Mouse (Mus musculus) ES-E14 (cell line): ENCODE measurements around the gene Olfr1427. TPM values are rescaled to one million over a fixed set of nuclear protein-coding genes. Genes with fewer than 3 reads are reported as not detected.
A peak's percentile ranks its signal among the peaks of the same experiment; 100 is the strongest.
"Not testable (repeated sequence)": the region's sequence is repeated elsewhere in the genome, so short reads cannot be mapped to it uniquely, and the experiment has no call there.

Experiments
- DNase-seq: peaks from one replicate; pipeline ENCODE4 v3.0.0-alpha.2; 2013; ENCODE audit warnings: low read depth, low spot score
- H3K27ac ChIP-seq: 2 replicates; pipeline ENCODE4 v1.5.1; 2012; ENCODE audit warnings: low read depth, mild to moderate bottlenecking, low read length, moderate library complexity, mixed read lengths; ENCODE audit not compliant: poor library complexity, insufficient read depth, severe bottlenecking
- H3K36me3 ChIP-seq: 2 replicates; pipeline ENCODE4 v1.6.1; 2012; ENCODE audit warnings: mild to moderate bottlenecking, low read length, moderate library complexity, mixed read lengths; ENCODE audit not compliant: control insufficient read depth, poor library complexity, insufficient read depth, severe bottlenecking
- H3K4me1 ChIP-seq, 2 experiments: fragments of 150-350 bp in 1 of 2; sonication (generic) in 1 of 2; 2 replicates each; pipeline ENCODE4 v1.6.1; 2012; ENCODE audit warnings: low read length in 2 of 2, mild to moderate bottlenecking in 1 of 2, mixed read lengths in 1 of 2; ENCODE audit not compliant: control insufficient read depth in 2 of 2, insufficient read depth in 2 of 2, poor library complexity in 1 of 2
- H3K4me3 ChIP-seq, 2 experiments: fragments of 150-350 bp in 1 of 2; sonication (generic) in 1 of 2; 2 replicates each; pipeline ENCODE4 v1.5.1; 2012; ENCODE audit warnings: low read length in 2 of 2, low read depth in 1 of 2, mild to moderate bottlenecking in 1 of 2, mixed read lengths in 1 of 2; ENCODE audit not compliant: insufficient read depth in 1 of 2, poor library complexity in 1 of 2, severe bottlenecking in 1 of 2
- H3K9ac ChIP-seq: 2 replicates; pipeline ENCODE4 v1.6.1; 2012; ENCODE audit warnings: low read depth, mild to moderate bottlenecking, low read length, mixed read lengths; ENCODE audit not compliant: poor library complexity, insufficient read depth, severe bottlenecking
- H3K9me3 ChIP-seq: fragments of 150-350 bp; sonication (generic); 2 replicates; pipeline ENCODE4 v1.6.1; 2012; ENCODE audit warnings: low read depth, mild to moderate bottlenecking, low read length; ENCODE audit not compliant: control insufficient read depth, insufficient read depth
- in situ Hi-C, 2 experiments: fragments of 600-800 bp; cut with MboI; formaldehyde crosslinking; loops; one replicate each; pipeline ENCODE4 v1.15.1; 2025; ENCODE audit warnings: low sequenced_read_pairs in 2 of 2, inconsistent platforms in 1 of 2; ENCODE audit not compliant: unreplicated experiment in 2 of 2
- total RNA-seq: library from RNA; depleted of rRNA; stranded (reverse); fragments of 300-350 nt; gene quantifications from 2 replicates; pipeline ENCODE4 v1.2.3, GENCODE M21; 2012; rRNA removed

Olfr1427 gene
- total RNA-seq, 1 experiment: 0.18 TPM

DNA sequence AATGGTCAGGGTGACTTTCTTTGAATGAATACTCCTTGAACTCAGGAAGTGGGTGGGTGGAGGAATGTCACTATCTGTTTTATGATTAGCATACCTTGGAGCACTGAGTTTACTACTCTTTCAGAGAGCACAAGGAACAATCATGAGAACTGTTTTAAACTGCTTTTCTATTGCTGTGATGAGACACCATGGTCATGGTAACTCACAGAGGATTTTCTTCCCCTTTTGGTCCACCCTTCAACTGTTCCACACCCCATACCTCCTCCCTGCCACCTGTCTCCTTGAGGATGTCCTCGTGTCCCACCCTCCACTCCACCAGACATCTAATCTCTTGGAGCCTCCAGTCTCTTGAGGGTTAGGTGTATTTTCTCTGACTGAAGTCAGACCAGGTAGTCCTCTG, 35.3 kb downstream of the Olfr1427 start:
- H3K36me3 ChIP-seq, H3K4me1 ChIP-seq, H3K9me3 ChIP-seq, DNase-seq, in situ Hi-C loops, H3K4me3 ChIP-seq, H3K9ac ChIP-seq: not testable (repeated sequence)
- peak overlapping the region; percentile 79; the same call in 1 of the 2 replicates for H3K27ac ChIP-seq

DNA sequence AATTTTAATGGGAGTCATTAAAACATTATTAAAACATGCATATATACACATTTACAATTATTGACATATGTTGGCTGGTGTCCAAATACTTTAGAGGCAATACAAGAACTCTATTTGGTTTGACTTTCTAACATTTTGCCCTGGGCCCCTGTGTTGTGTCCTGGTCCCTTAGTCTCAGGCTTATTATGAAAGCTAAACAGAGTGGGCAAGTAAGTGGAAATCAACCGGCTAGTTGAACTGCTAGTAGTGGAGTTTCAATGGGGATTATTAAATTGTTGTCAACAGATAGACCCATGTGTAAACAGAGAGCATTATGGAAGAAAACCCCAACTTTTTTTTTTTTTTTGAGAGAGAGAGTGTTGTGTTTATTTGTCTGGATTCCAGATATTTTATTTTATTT, 40.6 kb downstream of the Olfr1427 start, which contains the start of gene Olfr1424:
Gene Olfr1424, minus strand, starts transcription at position 101 of the 400 bp plus-strand sequence.
- H3K4me1 ChIP-seq, DNase-seq, H3K9ac ChIP-seq: not testable (repeated sequence)

More for the DNA sequence above, 40.6 kb downstream of the Olfr1427 start, which contains the start of gene Olfr1424:
- H3K4me3 ChIP-seq, in situ Hi-C loops, H3K27ac ChIP-seq, H3K9me3 ChIP-seq, H3K36me3 ChIP-seq: not testable (repeated sequence)

Other genes with a start within 250 kb of the Olfr1427 start
- not detected in 2 replicates for gene Olfr1418, start 242.3 kb downstream of the Olfr1427 start, total RNA-seq
- not detected in 2 replicates for gene Olfr1419, start 228.2 kb downstream of the Olfr1427 start, total RNA-seq
- gene Olfr1420, start 216.8 kb downstream of the Olfr1427 start, total RNA-seq: not detected in 2 replicates
- 9.8 and 10.7 TPM in 2 replicates for gene Patl1, start 190.9 kb downstream of the Olfr1427 start, total RNA-seq
- gene Osbp, start 137.4 kb downstream of the Olfr1427 start, total RNA-seq: 15.8 and 18.5 TPM in 2 replicates
- gene Olfr1423, start 62.0 kb downstream of the Olfr1427 start, total RNA-seq: 0.11 and 0.27 TPM in 2 replicates
- gene Olfr1424, start 40.7 kb downstream of the Olfr1427 start, total RNA-seq: not detected in 2 replicates
- 0.21 TPM in 1 of 2 replicates, not detected in the other for gene Olfr1425, start 25.6 kb downstream of the Olfr1427 start, total RNA-seq
- not detected in 2 replicates for gene Olfr1426, start 11.3 kb downstream of the Olfr1427 start, total RNA-seq
- gene Olfr1428, start 12.6 kb upstream of the Olfr1427 start, total RNA-seq: not detected in 2 replicates
- not detected in 2 replicates for gene Olfr76, start 19.9 kb upstream of the Olfr1427 start, total RNA-seq
- not detected in 2 replicates for gene Olfr1555-ps1, start 66.8 kb upstream of the Olfr1427 start, total RNA-seq
- 0.18 TPM in 1 of 2 replicates, not detected in the other for gene Olfr1431, start 97.3 kb upstream of the Olfr1427 start, total RNA-seq
- gene Olfr1432, start 129.3 kb upstream of the Olfr1427 start, total RNA-seq: not detected in 2 replicates
- gene Olfr262, start 138.3 kb upstream of the Olfr1427 start, total RNA-seq: not detected in 2 replicates
- not detected in 2 replicates for gene Olfr235, start 157.7 kb upstream of the Olfr1427 start, total RNA-seq
- gene Olfr1434, start 176.5 kb upstream of the Olfr1427 start, total RNA-seq: not detected in 2 replicates
- gene Olfr1436, start 195.8 kb upstream of the Olfr1427 start, total RNA-seq: not detected in 2 replicates
- not detected in 2 replicates for gene Olfr1437, start 221.8 kb upstream of the Olfr1427 start, total RNA-seq
- not detected in 2 replicates for gene Olfr1438-ps1, start 232.6 kb upstream of the Olfr1427 start, total RNA-seq